Mouse (Mus musculus): ENCODE data around the gene Ccdc8. TPM values are rescaled to one million over a fixed set of nuclear protein-coding genes. Genes with fewer than 3 reads are reported as not detected.
A peak's percentile ranks its signal among the peaks of the same experiment; 100 is the strongest.
"Not testable (repeated sequence)": the region's sequence is repeated elsewhere in the genome, so short reads cannot be mapped to it uniquely, and the experiment has no call there.

Gene Ccdc8
- 1.1 and 1.3 TPM in 2 replicates for total RNA-seq (2015)
- 3.8 and 6.0 TPM in 2 replicates for total RNA-seq (2017)

- ATAC-seq (replicated peaks; ENCODE audit: poor library complexity), result no peak
These were observed at the start of gene Ccdc8 for GRCm38 (mm10) chr7:16992451-16992807. TSS of gene Ccdc8 (plus strand) at chr7:16992708.

DNA sequence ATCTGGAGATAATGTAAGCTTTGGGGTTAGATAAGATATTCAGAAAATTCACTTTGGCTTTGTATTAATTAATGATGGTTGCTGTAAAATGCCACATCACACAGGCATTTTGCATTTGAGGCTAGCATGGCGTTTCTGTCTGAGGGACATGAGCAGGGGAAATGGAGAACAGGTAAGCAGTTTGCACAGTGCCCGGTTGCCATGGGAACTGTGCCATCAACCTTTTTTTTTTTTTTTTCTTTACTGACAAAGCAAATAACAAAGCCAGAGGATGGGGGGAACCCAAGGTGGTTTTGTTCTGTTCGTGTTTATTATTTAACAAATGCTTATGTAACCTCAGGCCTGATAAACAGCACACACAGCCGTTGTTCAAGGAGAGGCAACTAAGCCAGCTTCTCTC lies 49.6 kb upstream of the Ccdc8 start:
- no peak for ATAC-seq (replicated peaks; ENCODE audit: poor library complexity)

DNA sequence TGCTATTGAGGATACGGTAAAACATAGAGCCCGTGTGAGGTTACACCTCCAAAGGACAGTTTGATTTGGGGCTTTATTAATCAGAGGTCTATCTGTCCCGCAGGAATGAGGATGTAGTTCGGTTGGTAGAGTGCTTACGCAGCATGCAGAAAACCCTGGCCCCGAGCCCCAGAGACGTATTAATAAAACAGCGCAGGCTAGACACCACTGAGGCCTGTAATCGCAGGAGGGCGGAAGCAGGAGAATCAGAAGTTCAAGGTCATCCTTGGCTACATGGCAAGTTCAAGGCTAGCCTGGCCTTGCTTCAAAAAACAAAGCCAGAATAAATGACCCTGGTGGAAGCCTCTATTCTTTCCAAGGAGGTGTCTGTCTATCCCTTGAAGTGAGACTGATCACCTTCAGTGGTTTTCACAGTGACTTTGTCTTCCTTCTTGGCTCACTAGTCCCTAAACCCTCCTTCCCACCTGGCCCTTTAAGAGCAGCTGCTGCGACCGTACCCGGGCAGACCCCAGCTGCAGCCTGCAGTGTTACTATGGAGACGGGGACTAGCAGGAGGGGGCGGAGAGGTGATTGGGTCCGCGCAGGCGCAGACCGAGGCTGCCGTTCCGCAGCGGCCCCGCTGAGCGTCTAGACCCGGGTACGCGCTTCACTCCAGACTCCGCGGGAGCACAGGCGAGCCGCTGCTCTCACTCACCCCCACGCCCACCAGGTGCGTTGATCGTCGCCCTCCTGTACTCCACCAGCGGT lies 48.3 kb upstream of the Ccdc8 start, which contains the start of gene Pnmal2:
Gene Pnmal2, plus strand, starts transcription at position 622 of the 747 bp plus-strand sequence.
- ATAC-seq (replicated peaks; ENCODE audit: poor library complexity), result peak; percentile 72

- no peak for ATAC-seq (replicated peaks; ENCODE audit: poor library complexity)
These were observed 47.6 kb upstream of the Ccdc8 start for GRCm38 (mm10) chr7:16944808-16945315.

GRCm38 (mm10) chr7:16945419-16945818 lies 47.1 kb upstream of the Ccdc8 start:
- no peak for ATAC-seq (replicated peaks; ENCODE audit: poor library complexity)

DNA sequence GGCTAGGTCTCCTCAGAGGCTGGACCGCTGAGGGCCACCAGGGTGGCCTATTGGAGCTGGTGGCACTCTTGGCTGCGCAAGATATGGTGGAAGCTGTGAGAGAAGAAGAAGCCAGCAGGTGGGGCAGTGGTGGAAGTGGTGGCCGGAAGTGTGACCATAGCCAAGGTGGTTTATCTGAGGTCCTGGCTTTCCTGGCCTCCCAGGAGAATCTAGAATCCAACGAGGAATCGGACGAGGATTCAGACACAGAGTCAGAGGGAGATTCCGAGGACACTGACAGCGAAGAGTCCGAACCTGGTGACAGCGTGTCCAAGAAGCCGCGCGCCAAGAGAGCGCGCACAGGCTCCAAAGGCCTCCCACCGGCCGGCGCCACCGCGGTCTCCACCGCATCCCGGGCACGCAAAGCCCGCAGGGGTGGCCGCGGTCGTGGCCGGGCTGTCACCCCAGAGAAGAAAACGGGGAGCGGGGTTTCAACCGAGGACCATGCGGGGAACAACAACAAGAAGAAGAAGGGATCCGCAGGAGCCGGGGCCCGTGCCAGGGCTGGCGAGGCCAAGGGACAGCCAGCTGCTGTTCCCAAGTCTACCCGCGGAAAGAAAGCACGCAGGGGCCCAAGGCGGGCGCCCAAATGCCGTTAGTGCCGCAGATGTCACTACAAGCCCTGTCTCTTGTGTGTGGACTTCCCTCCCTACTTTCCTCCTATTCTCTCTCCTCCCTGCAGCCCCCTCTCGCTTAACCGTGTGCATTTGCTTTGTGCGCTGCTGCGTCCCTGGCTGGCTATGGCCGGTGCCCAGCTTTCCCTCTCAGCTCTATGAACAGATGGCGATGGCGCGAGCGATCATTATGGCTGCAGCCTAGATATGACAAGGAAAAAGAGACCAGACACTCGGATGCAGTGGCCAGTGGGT lies 45.8 kb upstream of the Ccdc8 start:
- ATAC-seq (replicated peaks; ENCODE audit: poor library complexity), result no peak

- ATAC-seq (replicated peaks; ENCODE audit: poor library complexity), result no peak
These were observed 45.1 kb upstream of the Ccdc8 start for GRCm38 (mm10) chr7:16947349-16947895.

DNA sequence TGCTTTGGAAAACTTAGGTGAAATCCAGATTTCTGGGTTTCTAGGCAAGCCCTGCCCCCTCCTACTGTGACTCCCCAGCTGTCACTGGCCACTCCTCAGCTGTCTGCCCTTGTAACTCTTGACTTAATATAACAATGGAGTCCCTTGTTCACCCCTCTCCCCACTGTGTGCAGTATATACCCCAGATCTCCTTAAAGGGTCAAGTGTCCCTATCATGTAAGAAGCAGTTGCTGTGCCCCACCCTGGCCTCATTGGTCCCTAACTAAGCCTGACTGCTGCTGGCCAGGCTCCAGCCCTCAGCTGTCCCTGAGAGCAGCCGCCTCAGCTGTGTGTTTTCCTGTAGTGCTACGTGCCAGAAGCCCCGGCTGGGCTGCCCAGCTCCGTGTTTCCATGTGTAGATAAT lies 44.5 kb upstream of the Ccdc8 start:
- no peak for ATAC-seq (replicated peaks; ENCODE audit: poor library complexity)

- no peak for ATAC-seq (replicated peaks; ENCODE audit: poor library complexity)
These were observed 43.5 kb upstream of the Ccdc8 start for GRCm38 (mm10) chr7:16948923-16949458.

- peak; percentile 75 for ATAC-seq (replicated peaks; ENCODE audit: poor library complexity)
These were observed 42.3 kb upstream of the Ccdc8 start for GRCm38 (mm10) chr7:16949908-16950841.

DNA sequence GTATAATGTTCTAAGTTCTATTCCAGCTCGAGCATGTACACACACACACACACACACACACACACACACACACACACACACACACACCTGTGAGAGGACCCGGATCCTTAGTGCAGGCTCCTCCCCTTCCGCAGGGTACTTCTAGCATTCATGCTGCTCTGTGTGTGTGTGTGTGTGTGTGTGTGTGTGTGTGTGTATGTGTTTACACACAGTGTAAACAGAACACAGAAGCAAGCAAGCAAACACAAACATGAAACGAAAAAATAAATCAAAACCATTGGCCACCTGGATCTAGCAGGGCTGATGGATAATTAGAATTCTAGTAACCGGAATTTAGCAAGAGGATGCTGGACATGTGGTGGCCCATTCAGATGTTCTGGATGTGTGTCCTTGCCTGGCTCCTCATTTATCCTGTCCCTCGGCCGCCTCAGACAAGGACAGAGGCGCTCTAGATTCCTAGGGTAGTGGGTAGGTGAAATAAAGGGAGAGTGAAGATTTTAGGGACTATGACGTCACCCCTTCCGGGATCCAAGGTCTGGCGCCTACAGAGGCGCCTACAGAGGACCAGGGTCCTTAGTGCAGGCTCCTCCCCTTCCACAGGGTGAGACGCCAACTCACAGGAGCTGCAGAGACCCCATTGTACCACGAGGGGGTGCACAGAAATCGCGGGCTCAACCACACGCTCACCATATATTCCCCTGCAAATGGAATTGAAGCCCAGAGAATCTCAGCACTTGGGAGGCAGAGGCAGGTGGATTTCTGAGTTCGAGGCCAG lies 41.5 kb upstream of the Ccdc8 start:
- ATAC-seq (replicated peaks; ENCODE audit: poor library complexity), result peak; percentile 91

DNA sequence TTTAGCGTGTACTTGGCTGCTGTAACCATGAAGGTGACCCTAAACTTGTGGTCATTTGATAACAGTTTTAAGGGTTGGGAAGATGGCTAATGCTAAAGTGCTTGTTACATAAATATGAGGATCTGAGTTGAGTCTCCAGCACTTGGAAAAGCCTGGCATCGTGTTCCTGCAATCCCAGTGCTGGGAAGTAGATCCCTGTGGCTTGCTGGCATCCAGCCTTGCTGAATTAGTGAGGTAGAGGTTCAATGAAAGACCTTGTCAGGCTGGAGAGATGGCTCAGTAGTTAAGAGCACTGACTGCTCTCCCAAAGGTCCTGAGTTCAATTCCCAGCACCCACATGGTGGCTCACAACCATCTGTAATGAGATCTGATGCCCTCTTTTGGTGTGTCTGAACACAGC lies 38.7 kb upstream of the Ccdc8 start:
- ATAC-seq (replicated peaks; ENCODE audit: poor library complexity), result not testable (repeated sequence)

DNA sequence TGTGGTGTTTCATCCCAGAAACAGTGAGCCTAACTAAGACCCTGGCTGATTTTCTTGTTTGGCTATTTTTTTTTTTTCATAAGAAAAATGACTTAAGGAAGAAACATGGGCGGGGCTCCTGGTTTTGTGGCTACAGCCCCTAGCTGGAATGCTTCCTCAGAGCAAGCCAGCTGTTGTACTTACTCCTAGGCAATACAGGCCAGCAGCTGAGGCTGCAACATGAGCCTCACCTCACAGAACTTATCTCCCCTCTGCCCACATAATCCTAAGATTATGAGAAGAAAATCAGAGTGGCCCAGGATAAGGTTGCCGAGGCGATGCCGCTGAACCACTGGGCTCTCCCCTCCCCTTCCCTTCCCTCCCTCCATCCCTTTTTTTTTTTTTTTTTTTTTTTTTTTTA lies 36.8 kb upstream of the Ccdc8 start:
- no peak for ATAC-seq (replicated peaks; ENCODE audit: poor library complexity)

DNA sequence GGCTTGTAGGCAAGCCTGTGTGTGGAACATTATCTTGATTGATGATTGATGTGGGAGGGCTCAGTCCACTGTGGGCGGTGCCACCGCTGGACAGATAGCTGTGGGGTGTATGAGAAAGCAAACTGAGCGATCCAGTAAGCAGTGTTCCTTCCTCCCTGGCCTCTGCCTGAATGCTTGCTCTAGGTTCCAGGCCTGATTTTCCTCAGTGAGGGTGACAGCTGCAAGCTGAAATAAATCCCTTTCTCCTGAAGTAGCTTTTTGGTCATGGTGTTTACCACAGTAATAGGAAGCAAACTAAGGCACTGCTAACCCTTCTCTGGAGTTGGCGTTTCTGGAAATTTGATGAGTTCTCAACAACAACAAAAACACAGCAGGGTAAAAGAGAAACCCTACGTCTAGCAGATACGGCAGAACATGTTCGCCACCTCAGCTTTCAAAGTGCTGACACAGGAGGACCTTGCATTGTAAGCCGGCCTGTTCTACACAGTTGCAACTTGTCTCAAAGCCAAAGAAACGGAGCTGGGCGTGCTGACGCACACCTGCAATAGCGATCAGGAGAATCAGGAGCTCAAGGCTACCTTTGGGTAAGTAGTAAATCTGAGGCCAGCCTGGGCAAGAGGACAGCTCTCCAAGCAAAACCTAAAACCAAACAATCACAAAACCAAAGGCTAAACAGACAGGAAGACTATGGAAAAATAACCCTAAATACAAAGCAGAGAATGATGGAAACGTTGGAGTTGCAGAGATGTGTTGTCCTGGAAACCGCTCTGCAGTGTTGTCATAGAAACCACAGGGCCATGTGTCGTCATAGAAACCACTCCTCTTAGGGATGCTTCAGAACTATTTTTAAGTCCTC lies 35.9 kb upstream of the Ccdc8 start:
- no peak for ATAC-seq (replicated peaks; ENCODE audit: poor library complexity)

- no peak for ATAC-seq (replicated peaks; ENCODE audit: poor library complexity)
These were observed 32.8 kb upstream of the Ccdc8 start, which contains the start of gene Pnmal1 for GRCm38 (mm10) chr7:16959539-16960187. TSS of gene Pnmal1 (plus strand) at chr7:16959679.

- ATAC-seq (replicated peaks; ENCODE audit: poor library complexity), result no peak
These were observed 30.8 kb upstream of the Ccdc8 start for GRCm38 (mm10) chr7:16961678-16962077.

DNA sequence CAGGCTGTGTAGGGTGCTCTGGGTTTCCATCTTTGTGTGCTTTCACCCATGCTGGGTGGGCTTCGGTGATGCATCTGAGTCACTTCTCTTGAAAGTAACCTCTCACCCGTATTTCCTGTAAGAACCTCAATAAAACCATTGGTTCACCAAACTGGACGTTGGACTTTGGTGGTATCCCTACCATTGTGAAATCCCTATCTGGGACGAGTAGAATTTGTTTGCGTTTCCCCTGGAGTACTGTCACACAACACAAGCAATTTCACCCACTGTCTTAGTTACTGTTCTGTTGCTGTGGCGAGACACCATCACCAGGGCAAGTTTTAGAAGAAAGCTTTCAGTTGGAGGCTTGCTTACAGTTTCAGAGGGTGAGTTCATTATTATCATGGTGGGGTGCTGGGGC lies 24.1 kb upstream of the Ccdc8 start:
- ATAC-seq (replicated peaks; ENCODE audit: poor library complexity), result no peak

DNA sequence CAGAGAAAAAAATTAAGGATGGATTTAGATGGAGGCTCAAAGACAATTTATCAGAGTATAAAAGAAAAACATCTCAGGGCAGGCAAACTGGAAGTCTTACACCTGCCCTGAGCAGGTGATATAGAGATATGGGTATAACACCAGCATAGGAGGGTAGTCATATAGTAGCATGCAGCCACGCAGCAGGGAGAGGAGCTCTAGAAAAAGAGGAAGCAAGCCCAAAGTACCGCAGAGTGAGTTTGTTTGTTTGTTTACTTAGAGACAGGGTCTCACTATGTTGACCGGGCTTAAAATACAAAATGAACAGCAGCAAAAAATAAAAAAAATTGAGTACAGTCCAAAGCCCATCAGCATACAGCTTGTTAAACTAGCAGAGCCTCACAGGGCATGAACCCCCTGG lies 21.3 kb upstream of the Ccdc8 start:
- ATAC-seq (replicated peaks; ENCODE audit: poor library complexity), result no peak; the same call in 1 of the 2 replicates
